Mouse (Mus musculus) limb, embryonic 12.5 days (tissue): ENCODE measurements around the gene Xpa. TPM values are rescaled to one million over a fixed set of nuclear protein-coding genes. Genes with fewer than 3 reads are reported as not detected.
A peak's percentile ranks its signal among the peaks of the same experiment; 100 is the strongest.

Experiments used
- ATAC-seq: fragments of 200-750 bp; cut with Nextera tagmentation; 2 replicates; pipeline ENCODE4 v1.8.0; 2017; ENCODE audit warnings: low read depth, moderate TSS enrichment; ENCODE audit not compliant: insufficient number of reproducible peaks, insufficient read depth, low FRiP score, low TSS enrichment
- H3K27ac ChIP-seq: fragments of 300-500 bp; sonication (generic); 2 replicates; pipeline ENCODE4 v1.5.1; 2016; ENCODE audit warnings: mild to moderate bottlenecking, moderate library complexity
- H3K27me3 ChIP-seq: fragments of 300-500 bp; sonication (generic); 2 replicates; pipeline ENCODE4 v1.6.1; 2016; ENCODE audit warnings: mild to moderate bottlenecking, moderate library complexity
- H3K36me3 ChIP-seq: fragments of 300-500 bp; sonication (generic); 2 replicates; pipeline ENCODE4 v1.6.1; 2016; ENCODE audit warnings: mild to moderate bottlenecking, moderate library complexity
- H3K4me1 ChIP-seq: fragments of 300-500 bp; sonication (generic); replicated peaks from 2 replicates; pipeline ENCODE4 v1.6.1; 2016
- H3K4me2 ChIP-seq: fragments of 300-500 bp; sonication (generic); 2 replicates; pipeline ENCODE4 v1.6.1; 2016; ENCODE audit warnings: mild to moderate bottlenecking, moderate library complexity
- H3K4me3 ChIP-seq: fragments of 300-500 bp; sonication (generic); replicated peaks from 2 replicates; pipeline ENCODE4 v1.5.1; 2016; ENCODE audit warnings: mild to moderate bottlenecking
- H3K9ac ChIP-seq: fragments of 300-500 bp; sonication (generic); replicated peaks from 2 replicates; pipeline ENCODE4 v1.6.1; 2016; ENCODE audit warnings: mild to moderate bottlenecking, moderate library complexity
- H3K9me3 ChIP-seq: fragments of 300-500 bp; sonication (generic); 2 replicates; pipeline ENCODE4 v1.6.1; 2016; ENCODE audit warnings: mild to moderate bottlenecking, moderate library complexity
- WGBS: fragments of 180-500 bp; shearing (Covaris S2); methylation state at CpG from one replicate; pipeline ENCODE4 v1.1.7; 2016; 5-methylcytosine and 5-hydroxymethylcytosine counted together
- polyA plus RNA-seq: library from polyadenylated mRNA; unstranded; fragments of >200 nt; fragmentation: Nextera tagmentation; extraction: Ambion mirVana; gene quantifications from 2 replicates; pipeline ENCODE4 v1.2.1, GENCODE M21; 2016

The Xpa gene
- polyA plus RNA-seq, 1 experiment from 2014 or later, result 31.1 TPM

DNA sequence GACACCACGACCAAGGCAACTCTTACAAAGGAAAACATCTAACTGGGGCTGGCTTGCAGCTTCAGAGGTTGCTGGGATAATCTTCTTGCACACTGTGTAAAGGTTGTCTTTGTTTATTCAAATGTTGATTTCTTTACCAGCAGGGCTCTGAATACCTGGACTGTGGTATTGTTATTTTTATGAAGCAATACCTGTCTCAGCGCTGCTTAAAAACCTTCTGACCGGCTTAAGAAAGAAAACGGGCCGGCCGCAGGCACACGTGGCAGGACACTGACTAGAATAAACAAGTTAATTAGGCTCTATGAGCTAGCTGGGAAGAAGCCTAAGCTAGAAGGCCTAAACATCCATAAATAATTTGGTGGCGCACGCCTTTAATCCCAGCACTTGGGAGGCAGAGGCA, 10.2 kb downstream of the Xpa start:
- Histone ChIP-seq H3K36me3 (peaks cover 90% of the 10 kb centered on the region), H3K9ac (no peak overlapping the region), H3K4me1 (peaks cover 10% of the 10 kb centered on the region), H3K4me3 (no peak overlapping the region), H3K9me3 (no peaks in the 10 kb centered on the region), H3K27ac (no peak overlapping the region), H3K27me3 (no peaks in the 10 kb centered on the region), H3K4me2 (no peak overlapping the region)
- WGBS, result 68% methylated on average over 9 of the region's 9 CpGs
- ATAC-seq, result no peak

DNA sequence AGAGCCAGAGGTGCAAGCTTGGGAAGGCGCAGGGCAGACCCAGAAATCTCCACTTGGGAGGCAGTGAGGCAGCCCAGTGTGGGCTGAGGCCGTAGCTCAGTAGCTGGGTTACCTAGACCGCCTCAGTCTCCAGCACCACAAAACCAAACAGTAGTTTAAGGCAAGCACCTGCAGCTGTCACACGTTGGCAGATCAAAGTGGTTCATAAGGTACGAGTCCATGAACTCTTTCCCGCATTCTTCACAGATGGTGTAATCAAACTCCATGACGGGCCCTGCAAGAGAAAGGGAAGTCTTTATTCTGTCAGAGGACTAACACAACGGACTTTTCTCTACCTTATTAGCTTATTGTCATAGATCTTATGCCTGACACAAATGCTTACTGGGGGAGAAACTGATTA, 10.7 kb downstream of the Xpa start:
- no peaks in the 10 kb centered on the region for H3K9me3 ChIP-seq
- ATAC-seq, result no peak
- no peak overlapping the region for H3K4me2 ChIP-seq
- peaks cover 86% of the 10 kb centered on the region for H3K36me3 ChIP-seq
- H3K27me3 ChIP-seq, result no peaks in the 10 kb centered on the region
- no peak overlapping the region for H3K9ac ChIP-seq
- H3K4me3 ChIP-seq, result no peak overlapping the region
- H3K4me1 ChIP-seq, result peaks cover 11% of the 10 kb centered on the region
- H3K27ac ChIP-seq, result no peak overlapping the region
- WGBS, result 58% methylated on average over 8 of the region's 8 CpGs

DNA sequence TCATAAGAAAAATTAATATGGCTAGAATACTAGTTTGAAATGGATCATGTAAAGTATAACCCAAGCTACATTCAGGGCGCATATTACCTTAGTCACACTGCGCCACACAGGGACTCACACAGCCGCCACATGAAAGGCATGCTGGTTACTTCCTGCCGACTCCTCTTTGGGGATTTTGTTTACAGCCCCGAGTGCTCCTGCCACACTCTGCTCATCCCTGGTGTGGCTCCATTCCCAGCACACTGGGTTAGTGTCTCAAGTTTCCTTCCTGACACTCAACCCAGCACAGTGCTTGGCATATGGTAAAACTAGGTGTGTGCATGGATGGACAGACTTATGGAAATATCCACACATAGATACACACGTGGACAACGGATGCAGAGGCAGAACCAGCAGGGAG, 13.9 kb downstream of the Xpa start:
- Histone ChIP-seq H3K9ac (no peak overlapping the region), H3K4me2 (no peak overlapping the region), H3K4me1 (peaks cover 11% of the 10 kb centered on the region), H3K27me3 (no peaks in the 10 kb centered on the region), H3K36me3 (peaks cover 86% of the 10 kb centered on the region), H3K27ac (no peak overlapping the region), H3K4me3 (no peak overlapping the region), H3K9me3 (no peaks in the 10 kb centered on the region)
- ATAC-seq, result no peak
- 80% methylated on average over 7 of the region's 7 CpGs for WGBS

DNA sequence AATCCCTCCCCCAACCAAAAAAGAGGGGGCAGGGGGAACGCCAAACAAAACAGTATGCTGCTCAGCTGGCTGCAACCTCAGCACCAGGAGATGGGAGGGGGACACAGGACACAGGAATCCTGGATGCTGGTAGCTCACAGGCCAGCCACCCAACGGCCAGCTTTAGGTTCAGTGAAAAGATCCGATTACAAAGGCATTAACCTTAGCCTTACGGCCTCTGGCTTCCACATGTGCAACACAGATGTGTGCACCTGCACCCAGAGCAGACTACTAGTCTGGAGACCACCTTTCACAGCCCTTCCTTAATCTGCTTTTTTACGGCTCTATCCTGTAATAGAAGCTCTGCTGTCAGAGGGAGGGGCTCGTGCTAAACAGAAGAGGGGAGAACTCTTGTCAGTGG, 14.9 kb downstream of the Xpa start:
- Histone ChIP-seq H3K36me3 (peaks cover 90% of the 10 kb centered on the region), H3K4me3 (no peak overlapping the region), H3K9me3 (no peaks in the 10 kb centered on the region), H3K9ac (no peak overlapping the region), H3K27me3 (no peaks in the 10 kb centered on the region), H3K27ac (peak overlapping the region; percentile 17; the same call in 1 of the 2 replicates), H3K4me2 (no peak overlapping the region), H3K4me1 (peaks cover 11% of the 10 kb centered on the region)
- peak; percentile 76 for ATAC-seq
- 10% methylated on average over 6 of the region's 6 CpGs for whole genome bisulfite sequencing

DNA sequence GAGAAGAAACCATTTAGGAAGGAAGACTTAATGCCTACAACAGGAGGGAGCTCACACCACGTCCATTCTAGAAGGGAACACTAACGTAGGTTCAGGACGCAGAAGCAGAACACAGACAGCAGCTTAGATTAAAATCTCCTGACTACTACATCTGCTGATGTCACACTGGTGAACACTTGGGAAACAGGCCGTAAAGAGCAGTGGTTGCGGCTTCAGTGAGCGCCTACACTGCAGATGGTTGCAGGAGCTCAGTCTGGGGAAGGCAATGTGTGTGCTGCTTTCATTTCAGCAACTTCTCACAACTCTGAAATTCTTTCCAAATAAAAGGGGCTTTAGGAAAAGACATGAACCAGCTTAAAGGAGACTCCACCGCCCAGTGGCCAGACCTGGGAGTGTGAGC, 18.6 kb downstream of the Xpa start:
- H3K27me3 ChIP-seq, result no peaks in the 10 kb centered on the region
- H3K36me3 ChIP-seq, result peaks cover 91% of the 10 kb centered on the region
- no peak overlapping the region for H3K27ac ChIP-seq
- H3K9me3 ChIP-seq, result no peaks in the 10 kb centered on the region
- no peak overlapping the region for H3K9ac ChIP-seq
- no peak overlapping the region for H3K4me3 ChIP-seq
- H3K4me2 ChIP-seq, result no peak overlapping the region
- 84% methylated on average over 7 of the region's 7 CpGs for WGBS
- H3K4me1 ChIP-seq, result peaks cover 11% of the 10 kb centered on the region
- ATAC-seq, result no peak

DNA sequence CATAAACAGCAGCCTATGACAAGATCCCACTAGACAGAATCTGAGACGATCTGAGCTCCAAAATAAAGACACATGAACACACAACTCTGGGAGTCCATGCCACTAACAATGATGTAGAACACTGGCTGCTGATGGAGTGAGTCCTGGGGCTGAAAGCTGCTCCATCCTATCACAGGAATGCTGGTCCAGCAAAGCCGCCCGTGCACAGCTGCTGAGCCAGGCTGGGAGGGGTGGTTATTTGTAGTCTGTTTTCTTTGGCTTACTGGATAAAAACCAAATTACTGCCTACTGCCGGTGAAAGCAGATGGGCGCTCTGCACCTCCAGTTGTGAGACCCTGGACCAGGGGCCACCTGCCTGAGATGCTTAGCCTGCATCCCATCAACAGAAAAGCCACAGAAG, 19.1 kb downstream of the Xpa start:
- peaks cover 91% of the 10 kb centered on the region for H3K36me3 ChIP-seq
- H3K4me1 ChIP-seq, result peaks cover 11% of the 10 kb centered on the region
- no peak for ATAC-seq
- no peak overlapping the region for H3K4me3 ChIP-seq
- no peaks in the 10 kb centered on the region for H3K9me3 ChIP-seq
- 77% methylated on average over 5 of the region's 5 CpGs for WGBS
- H3K27ac ChIP-seq, result no peak overlapping the region
- no peak overlapping the region for H3K9ac ChIP-seq
- H3K4me2 ChIP-seq, result no peak overlapping the region
- H3K27me3 ChIP-seq, result no peaks in the 10 kb centered on the region

DNA sequence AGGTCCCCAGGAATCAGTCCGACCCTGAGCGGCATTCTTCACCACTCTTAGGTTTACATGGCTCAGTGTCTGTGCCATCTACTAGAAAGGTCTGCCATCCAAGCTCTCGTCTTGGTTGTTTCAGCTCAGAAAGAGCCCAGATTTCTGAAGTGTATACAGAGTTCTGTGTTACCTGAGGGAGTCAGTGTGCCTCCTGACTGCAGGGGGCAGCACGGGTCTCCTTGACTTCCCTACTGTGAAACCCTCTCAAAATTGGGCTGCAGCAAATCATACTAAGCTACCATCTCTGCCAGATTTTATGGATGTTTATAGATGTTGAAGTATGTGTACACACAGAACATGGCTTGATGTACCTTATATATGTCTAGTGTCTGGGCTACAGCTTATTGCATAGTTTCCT, 19.8 kb downstream of the Xpa start:
- Histone ChIP-seq H3K4me2 (no peak overlapping the region), H3K4me3 (no peak overlapping the region), H3K36me3 (peaks cover 93% of the 10 kb centered on the region), H3K4me1 (peaks cover 5% of the 10 kb centered on the region), H3K9me3 (no peaks in the 10 kb centered on the region), H3K27me3 (no peaks in the 10 kb centered on the region), H3K27ac (no peak overlapping the region), H3K9ac (no peak overlapping the region)
- 75% methylated on average over 4 of the region's 4 CpGs for WGBS
- ATAC-seq, result no peak

DNA sequence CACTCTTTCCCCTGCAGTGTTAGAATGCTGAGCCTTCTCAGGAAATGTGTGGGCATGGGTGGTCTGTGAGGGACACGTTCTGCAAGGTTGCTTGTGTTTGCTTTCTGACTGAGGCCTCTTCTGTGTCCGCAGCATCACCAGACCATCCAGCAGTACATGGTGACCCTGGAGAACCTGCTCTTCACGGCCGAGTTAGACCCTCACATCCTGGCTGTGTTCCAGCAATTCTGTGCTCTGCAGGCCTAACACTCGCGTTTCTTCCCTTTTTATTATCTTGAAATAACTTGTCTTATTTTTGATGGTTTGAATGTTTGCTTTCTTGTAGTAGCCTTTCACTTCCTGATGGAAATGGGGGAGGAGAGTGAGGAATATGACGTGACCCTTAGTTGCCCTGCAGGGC, 24.4 kb downstream of the Xpa start:
- Histone ChIP-seq H3K9ac (no peak overlapping the region), H3K4me1 (no peaks in the 10 kb centered on the region), H3K27me3 (no peaks in the 10 kb centered on the region), H3K9me3 (no peaks in the 10 kb centered on the region), H3K4me2 (no peak overlapping the region), H3K27ac (no peak overlapping the region), H3K36me3 (peaks cover 97% of the 10 kb centered on the region), H3K4me3 (no peak overlapping the region)
- no peak for ATAC-seq
- WGBS, result 93% methylated on average over 7 of the region's 7 CpGs

DNA sequence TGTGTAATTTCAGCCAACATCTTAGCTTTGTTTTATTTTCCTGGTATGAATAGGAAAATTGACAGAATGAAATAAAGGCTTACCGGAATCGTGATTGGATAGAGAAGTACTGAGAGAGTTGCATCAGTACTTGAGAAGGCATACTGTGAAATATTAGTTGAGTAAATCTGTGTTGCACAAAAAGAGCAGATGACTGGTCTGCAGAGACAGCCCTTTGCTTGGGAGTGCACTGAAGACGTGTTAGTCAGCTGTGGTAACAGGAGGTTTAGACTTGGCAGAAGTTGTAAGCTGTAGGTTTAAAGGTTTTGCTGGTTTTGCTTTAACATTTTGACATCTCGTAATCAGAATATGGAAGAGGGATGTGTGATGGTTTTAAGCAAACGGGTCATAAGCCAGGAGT, 30.3 kb downstream of the Xpa start:
- H3K9ac ChIP-seq, result no peak overlapping the region
- no peak for ATAC-seq
- no peak overlapping the region for H3K4me3 ChIP-seq
- 92% methylated on average over 5 of the region's 5 CpGs for WGBS
- peaks cover 99% of the 10 kb centered on the region for H3K36me3 ChIP-seq
- no peaks in the 10 kb centered on the region for H3K27me3 ChIP-seq
- H3K9me3 ChIP-seq, result no peaks in the 10 kb centered on the region
- H3K4me1 ChIP-seq, result no peaks in the 10 kb centered on the region
- H3K4me2 ChIP-seq, result no peak overlapping the region
- H3K27ac ChIP-seq, result no peak overlapping the region

DNA sequence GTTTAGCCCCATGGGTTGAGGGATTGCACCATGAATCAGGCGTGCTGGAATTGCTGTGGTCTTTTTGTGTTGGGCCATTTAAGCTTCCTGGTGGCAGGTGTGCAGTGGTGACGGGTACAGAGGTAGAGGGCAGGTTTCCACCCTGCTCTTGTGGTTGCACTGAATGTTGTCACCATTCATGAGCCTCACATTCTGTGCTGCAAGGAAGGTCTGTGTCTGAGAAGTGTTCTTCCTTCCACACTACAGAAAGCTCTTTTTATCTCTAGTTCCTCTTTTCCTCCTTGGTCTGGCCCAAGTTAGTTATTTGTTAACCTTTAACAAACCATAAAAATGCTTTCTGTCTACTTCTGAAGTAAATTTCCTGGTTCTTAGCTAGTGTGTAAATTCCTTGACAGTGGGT, 32.1 kb downstream of the Xpa start:
- H3K36me3 ChIP-seq, result peaks cover 95% of the 10 kb centered on the region
- no peak overlapping the region for H3K4me3 ChIP-seq
- no peak overlapping the region for H3K9ac ChIP-seq
- WGBS, result 91% methylated on average over 2 of the region's 2 CpGs
- H3K4me2 ChIP-seq, result no peak overlapping the region
- H3K4me1 ChIP-seq, result no peaks in the 10 kb centered on the region
- no peaks in the 10 kb centered on the region for H3K9me3 ChIP-seq
- ATAC-seq, result no peak
- no peak overlapping the region for H3K27ac ChIP-seq
- H3K27me3 ChIP-seq, result no peaks in the 10 kb centered on the region

DNA sequence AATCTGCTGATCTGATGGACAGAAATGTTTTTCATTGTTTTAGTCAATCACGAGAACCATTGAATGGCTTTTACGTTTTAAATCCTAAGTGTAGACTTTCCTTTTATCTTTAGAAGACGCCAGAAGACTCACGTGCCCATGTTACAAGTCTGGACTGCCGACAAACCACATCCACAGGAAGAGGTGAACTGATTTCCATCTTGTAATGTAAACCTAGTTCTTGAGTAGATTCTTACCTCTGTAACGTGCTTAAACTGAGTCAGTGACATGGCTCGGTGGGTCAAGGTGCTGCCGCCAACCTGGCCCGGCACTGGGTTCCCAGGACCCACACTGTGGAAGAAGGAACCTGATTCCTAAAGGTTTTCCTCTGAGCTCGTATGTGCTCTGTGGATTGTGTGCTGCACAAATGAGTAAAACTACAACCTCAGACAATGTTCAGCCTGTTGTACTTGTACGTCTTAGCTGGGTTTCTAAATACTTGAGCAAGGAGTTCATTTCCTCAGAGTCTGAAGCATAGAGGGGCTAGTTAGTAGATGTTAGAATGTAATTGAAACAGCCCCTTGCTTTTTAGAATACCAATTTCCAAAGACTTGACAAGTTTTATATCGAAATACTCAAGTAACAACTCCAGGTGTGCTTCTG, 44.1 kb downstream of the Xpa start:
- no peaks in the 10 kb centered on the region for H3K27me3 ChIP-seq
- H3K9ac ChIP-seq, result no peak overlapping the region
- WGBS, result 94% methylated on average over 12 of the region's 12 CpGs
- H3K9me3 ChIP-seq, result no peaks in the 10 kb centered on the region
- no peak overlapping the region for H3K4me2 ChIP-seq
- H3K4me3 ChIP-seq, result no peak overlapping the region
- no peak for ATAC-seq
- H3K36me3 ChIP-seq, result peaks cover 97% of the 10 kb centered on the region
- no peak overlapping the region for H3K27ac ChIP-seq
- H3K4me1 ChIP-seq, result no peaks in the 10 kb centered on the region

DNA sequence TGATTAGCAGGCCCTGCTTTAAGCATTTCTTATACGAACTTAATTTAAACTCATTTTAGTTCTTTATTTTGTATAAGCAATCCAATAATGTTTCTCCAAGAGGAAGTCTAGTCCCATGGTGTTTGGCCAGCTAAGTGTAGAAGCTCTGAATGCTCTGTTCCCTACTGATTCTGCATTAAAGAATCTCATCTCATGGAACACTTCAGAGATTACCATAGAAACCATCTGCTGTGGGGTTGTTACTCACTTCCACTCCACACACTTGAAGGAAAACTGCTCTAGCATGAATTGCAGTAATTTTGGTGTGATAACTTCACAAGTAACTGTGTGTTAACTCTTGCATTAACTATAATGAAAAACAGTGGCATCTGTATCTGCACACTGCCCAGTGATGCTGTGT, 49.2 kb downstream of the Xpa start:
- H3K4me2 ChIP-seq, result no peak overlapping the region
- no peaks in the 10 kb centered on the region for H3K9me3 ChIP-seq
- no peak overlapping the region for H3K9ac ChIP-seq
- H3K36me3 ChIP-seq, result peaks cover 58% of the 10 kb centered on the region
- no peaks in the 10 kb centered on the region for H3K27me3 ChIP-seq
- 88% methylated on average over 1 of the region's 1 CpGs for WGBS
- ATAC-seq, result no peak
- no peak overlapping the region for H3K27ac ChIP-seq
- H3K4me1 ChIP-seq, result no peaks in the 10 kb centered on the region
- H3K4me3 ChIP-seq, result no peak overlapping the region
